ENCODE assay signal across 8 mouse cellular contexts in genomic region chr15:84191724-84192057, GRCm38 (mm10). TPM values are rescaled to one million over a fixed set of nuclear protein-coding genes. Genes with fewer than 3 reads are reported as not detected.
DNase-seq lines count a peak whose midpoint lies in the region; ATAC-seq and TF ChIP-seq lines count a peak whose summit lies in the region.

No protein-coding gene starts in this region.

- peaks cover 11% of the 10 kb centered on the region for H3K36me3 ChIP-seq in heart, embryonic 16.5 days (ENCODE audit: control insufficient read depth, insufficient read depth)
- H3K36me3 ChIP-seq in MEL (ENCODE audit: control insufficient read depth in 1 of 2, insufficient read depth in 2 of 2, low read length in 2 of 2): peaks cover 5 to 8% of the 10 kb centered on the region in 2 experiments; a peak in 3 of 4 replicates
- H3K36me3 ChIP-seq in hindbrain, embryonic 10.5 days: peaks cover 18% of the 10 kb centered on the region
- peaks cover 14% of the 10 kb centered on the region for H3K36me3 ChIP-seq in macrophage (ENCODE audit: inconsistent target)

- peak overlapping the region; percentile 99 for H3K27ac ChIP-seq in heart, embryonic 16.5 days (ENCODE audit: low read length)
- peak overlapping the region; percentile 87 for H3K27ac ChIP-seq in MEL (ENCODE audit: control insufficient read depth, low read depth, low read length)
- peak overlapping the region; percentile 94 for H3K27ac ChIP-seq in hindbrain, embryonic 10.5 days
- peak overlapping the region; percentile 73 for H3K27ac ChIP-seq in macrophage

- DNase-seq in heart, postnatal 36 days: no peak
- DNase-seq in MEL (ENCODE audit: low read depth, low spot score): no peak
- no peak for DNase-seq in hindbrain, embryonic 10.5 days (ENCODE audit: low spot score)
- no peak for DNase-seq in right cerebral cortex, adult 2 months (ENCODE audit: low spot score in 2 of 2)
- no peak for DNase-seq in ovary, postnatal 14 days (ENCODE audit: low spot score)
- no peak for DNase-seq in thymus, postnatal 10 days (ENCODE audit: low spot score in 2 of 2)

- H3K4me3 ChIP-seq in heart, embryonic 16.5 days (ENCODE audit: low read length): peak overlapping the region; percentile 95
- H3K4me3 ChIP-seq in MEL (ENCODE audit: control insufficient read depth in 1 of 2, insufficient read depth in 1 of 2, low read depth in 2 of 2, low read length in 2 of 2) (peak overlapping the region; percentile 95), macrophage (ENCODE audit: inconsistent target) (peak overlapping the region; percentile 87)
- H3K4me3 ChIP-seq in hindbrain, embryonic 10.5 days: peak overlapping the region; percentile 99

- no peak for TF ChIP-seq RAD21 in MEL (IDR thresholded peaks at IDR 0.05; ENCODE audit: low read depth, low read length)

- H3K9me3 ChIP-seq in heart, embryonic 16.5 days (replicated peaks; ENCODE audit: control insufficient read depth, low read length): no peaks in the 10 kb centered on the region
- H3K9me3 ChIP-seq in MEL (replicated peaks; ENCODE audit: insufficient read depth, low read length): no peaks in the 10 kb centered on the region
- H3K9me3 ChIP-seq in hindbrain, embryonic 10.5 days: no peaks in the 10 kb centered on the region

- H3K27me3 ChIP-seq in heart, embryonic 16.5 days (ENCODE audit: control insufficient read depth, insufficient read depth, low read length): no peaks in the 10 kb centered on the region
- H3K27me3 ChIP-seq in MEL (ENCODE audit: control insufficient read depth in 1 of 2, insufficient read depth in 2 of 2, low read length in 2 of 2): no peaks in the 10 kb centered on the region
- H3K27me3 ChIP-seq in hindbrain, embryonic 10.5 days (ENCODE audit: insufficient read depth, poor library complexity, severe bottlenecking): no peaks in the 10 kb centered on the region

- H3K9ac ChIP-seq in heart, embryonic 16.5 days (ENCODE audit: low read length): peak overlapping the region; percentile 96
- H3K9ac ChIP-seq in MEL (ENCODE audit: control insufficient read depth, low read depth, low read length, poor library complexity, severe bottlenecking): peak overlapping the region; percentile 96

- peaks cover 22% of the 10 kb centered on the region for H3K79me2 ChIP-seq in MEL (ENCODE audit: control insufficient read depth, insufficient read depth, low read length, poor library complexity)
- peaks cover 29% of the 10 kb centered on the region for H3K79me2 ChIP-seq in macrophage (ENCODE audit: inconsistent target)

- TF ChIP-seq CTCF in MEL (IDR thresholded peaks at IDR 0.05 in 2 of 3, conservative IDR thresholded peaks at IDR 0.05 in 1 of 3; ENCODE audit: control insufficient read depth in 1 of 3, insufficient read depth in 1 of 3, low read depth in 2 of 3, low read length in 3 of 3, poor library complexity in 1 of 3, severe bottlenecking in 1 of 3): no peak

- TF ChIP-seq EP300 in MEL (IDR thresholded peaks at IDR 0.05; ENCODE audit: low read depth in 1 of 2, low read length in 2 of 2): no peak

- no peak for ATAC-seq in heart, embryonic 16.5 days (replicated peaks; ENCODE audit: extremely low read depth, insufficient read depth, low FRiP score)

- intact Hi-C loops in heart, postnatal 36 days (cut with DNase I): loop anchor here (5.0 kb wide), 1 partner anchor 69 kb away; the partner anchor contains the start of gene Pnpla5

- H3K4me1 ChIP-seq in heart, embryonic 16.5 days (ENCODE audit: control insufficient read depth, insufficient read depth, low read length): peaks cover 14% of the 10 kb centered on the region
- peaks cover 0 to 11% of the 10 kb centered on the region in 2 experiments; a peak in 1 of 4 replicates for H3K4me1 ChIP-seq in MEL (ENCODE audit: control insufficient read depth in 1 of 2, insufficient read depth in 2 of 2, low read length in 2 of 2)
- H3K4me1 ChIP-seq in hindbrain, embryonic 10.5 days (replicated peaks): peaks cover 20% of the 10 kb centered on the region; the same call in 1 of the 2 replicates

- peak in 1 of 2 experiments; percentile 83; a peak in 2 of 4 replicates for TF ChIP-seq POLR2A in MEL (IDR thresholded peaks at IDR 0.05; ENCODE audit: control insufficient read depth in 1 of 2, insufficient read depth in 1 of 2, low read depth in 1 of 2, low read length in 2 of 2, poor library complexity in 1 of 2)

- peak overlapping the region; percentile 63 for H3K4me2 ChIP-seq in heart, embryonic 16.5 days (ENCODE audit: low read depth, low read length)

- under 1% methylated on average over 9 of the region's 9 CpGs for WGBS in heart, embryonic 16.5 days
- WGBS in hindbrain, embryonic 10.5 days: 1% methylated on average over 9 of the region's 9 CpGs
- 4% methylated on average over 9 of the region's 9 CpGs for WGBS in macrophage (ENCODE audit: missing documents)

TF ChIP-seq in MEL, 35 proteins besides CTCF, POLR2A, EP300 and RAD21:
- TF ChIP-seq MAZ (IDR thresholded peaks at IDR 0.05; ENCODE audit: low read depth, low read length) (0 out of 2 replicates have a peak, but pooled peaks have one; percentile 12), ELF1 (IDR thresholded peaks at IDR 0.05; ENCODE audit: low read depth, low read length) (no peak), RCOR1 (IDR thresholded peaks at IDR 0.05; ENCODE audit: low read depth, low read length) (no peak), TAL1 (IDR thresholded peaks at IDR 0.05; ENCODE audit: low read length) (no peak), ZMIZ1 (IDR thresholded peaks at IDR 0.05; ENCODE audit: low read depth, low read length) (peak; percentile 76; the same call in 1 of the 2 replicates), CHD1 (IDR thresholded peaks at IDR 0.05; ENCODE audit: low read depth, low read length) (no peak), NELFE (IDR thresholded peaks at IDR 0.05; ENCODE audit: low read depth, low read length) (no peak), TCF12 (IDR thresholded peaks at IDR 0.05; ENCODE audit: low read depth, low read length) (no peak), HCFC1 (IDR thresholded peaks at IDR 0.05; ENCODE audit: low read depth, low read length) (no peak)
TF ChIP-seq in MEL: peak in this region for 2.

RNA-seq across cellular contexts. Expression of gene Samm50, which starts 0.3 kb away (rescaled TPM):
- 139 and 159 TPM in 2 replicates for polyA plus RNA-seq in heart, embryonic 16.5 days (2015; fragmentation: Nextera tagmentation; extraction: Ambion mirVana)
- total RNA-seq in heart, postnatal 36 days (2021): 100 to 1,000 TPM; 270 to 286 TPM
- total RNA-seq in MEL (2012; rRNA removed): 62.4 and 65.7 TPM in 2 replicates
- polyA plus RNA-seq in MEL (2012; ENCODE audit: insufficient read depth in 1 of 2, insufficient read length in 2 of 2, low read depth in 1 of 2, low replicate concordance in 2 of 2, missing spikeins in 1 of 2) (100 to 1,000 TPM in 1 of 2 experiments, not detected in 1; 190 TPM), macrophage (2018) (34.7 to 49.7 TPM (median 46.2 TPM) in 3 replicates)
- 94.5 and 103 TPM in 2 replicates for polyA plus RNA-seq in hindbrain, embryonic 10.5 days (2016; fragmentation: Nextera tagmentation; extraction: Ambion mirVana)
- 100 to 1,000 TPM in 5 of 26 experiments, 10 to 100 TPM in 21; 18.5 to 123 (median 67.5) TPM for total RNA-seq in macrophage (2018; cell fraction: chromatin; rRNA removed)
- 10 to 100 TPM; 27.1 to 47.6 (median 36.5) TPM for total RNA-seq in macrophage (2018; cell fraction: cytosol; rRNA removed)
- total RNA-seq in macrophage (2018; cell fraction: nucleus; rRNA removed): 10 to 100 TPM; 18.4 to 63.8 (median 32.8) TPM

RNA-seq across cellular contexts. Expression of gene Pnpla3, which starts 24.1 kb away (rescaled TPM):
- 0.51 and 0.71 TPM in 2 replicates for polyA plus RNA-seq in heart, embryonic 16.5 days (2015; fragmentation: Nextera tagmentation; extraction: Ambion mirVana)
- total RNA-seq in heart, postnatal 36 days (2021): 1 to 10 TPM; 1.9 to 2.9 TPM
- total RNA-seq in MEL (2012; rRNA removed): not detected in 2 replicates
- polyA plus RNA-seq in MEL (2012; ENCODE audit: insufficient read depth in 1 of 2, insufficient read length in 2 of 2, low read depth in 1 of 2, low replicate concordance in 2 of 2, missing spikeins in 1 of 2): not detected
- 0.88 and 1.1 TPM in 2 replicates for polyA plus RNA-seq in hindbrain, embryonic 10.5 days (2016; fragmentation: Nextera tagmentation; extraction: Ambion mirVana)
- under 1 TPM in 2 of 26 experiments, not detected in 24; 0.70 to 0.95 TPM for total RNA-seq in macrophage (2018; cell fraction: chromatin; rRNA removed)
- not detected for total RNA-seq in macrophage (2018; cell fraction: cytosol; rRNA removed)
- under 1 TPM in 1 of 26 experiments, not detected in 25; 0.41 TPM for total RNA-seq in macrophage (2018; cell fraction: nucleus; rRNA removed)
- not detected in 3 replicates for polyA plus RNA-seq in macrophage (2018)

RNA-seq across cellular contexts. Expression of gene Parvb, which starts 40.2 kb away (rescaled TPM):
- 13.2 and 15.5 TPM in 2 replicates for polyA plus RNA-seq in heart, embryonic 16.5 days (2015; fragmentation: Nextera tagmentation; extraction: Ambion mirVana)
- total RNA-seq in heart, postnatal 36 days (2021): 100 to 1,000 TPM; 110 to 142 TPM
- 4.8 and 6.3 TPM in 2 replicates for total RNA-seq in MEL (2012; rRNA removed)
- 10 to 100 TPM in 1 of 2 experiments, not detected in 1; 58.0 TPM for polyA plus RNA-seq in MEL (2012; ENCODE audit: insufficient read depth in 1 of 2, insufficient read length in 2 of 2, low read depth in 1 of 2, low replicate concordance in 2 of 2, missing spikeins in 1 of 2)
- 7.1 and 7.6 TPM in 2 replicates for polyA plus RNA-seq in hindbrain, embryonic 10.5 days (2016; fragmentation: Nextera tagmentation; extraction: Ambion mirVana)
- total RNA-seq in macrophage (2018; cell fraction: chromatin; rRNA removed): 100 to 1,000 TPM in 4 of 26 experiments, 10 to 100 TPM in 22; 28.7 to 170 (median 47.6) TPM
- 10 to 100 TPM; 20.1 to 49.7 (median 33.8) TPM for total RNA-seq in macrophage (2018; cell fraction: cytosol; rRNA removed)
- 10 to 100 TPM; 19.9 to 79.4 (median 36.2) TPM for total RNA-seq in macrophage (2018; cell fraction: nucleus; rRNA removed)
- 29.1 to 51.0 TPM (median 42.1 TPM) in 3 replicates for polyA plus RNA-seq in macrophage (2018)
